Mouse (Mus musculus) E14TG2a.4 (cell line): ENCODE measurements around the gene Ghdc.

Experiments used
- CTCF ChIP-seq: conservative IDR thresholded peaks from 2 replicates; pipeline ENCODE4 v1.5.1; 2014; ENCODE audit warnings: low read length
- POU5F1 ChIP-seq: IDR thresholded peaks from 2 replicates; pipeline ENCODE4 v1.6.1; 2014; ENCODE audit warnings: low read length, borderline replicate concordance

DNA sequence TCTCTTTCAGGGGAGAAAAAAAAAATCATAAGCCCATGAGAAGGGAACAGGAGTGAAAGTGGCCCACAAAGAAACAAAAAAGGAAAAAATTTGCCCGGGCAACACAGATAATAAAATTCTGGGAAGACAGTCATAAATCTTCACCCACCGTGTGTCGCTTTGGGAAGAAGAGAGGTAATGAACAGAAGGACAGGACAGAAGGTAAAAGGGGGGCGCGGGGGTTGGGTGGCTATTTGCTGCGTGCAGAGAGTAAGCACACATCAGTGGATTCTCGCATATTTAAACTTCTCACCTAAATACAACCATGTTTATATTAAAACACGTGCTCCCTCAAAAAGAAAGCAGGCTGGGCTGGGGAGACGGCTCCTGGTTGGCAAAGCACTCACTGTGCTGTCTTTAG is 46.6 kb upstream of the Ghdc start:
- TF ChIP-seq CTCF (no peak), POU5F1 (no peak)
